Mouse (Mus musculus) heart, embryonic 14.5 days (tissue): ENCODE data around the gene Gnai2. TPM values are rescaled to one million over a fixed set of nuclear protein-coding genes. Genes with fewer than 3 reads are reported as not detected.

ENCODE experiments used
- polyA plus RNA-seq: library from polyadenylated mRNA; unstranded; fragments of >200 nt; fragmentation: Nextera tagmentation; extraction: Ambion mirVana; gene quantifications from 2 replicates; pipeline ENCODE4 v1.2.1, GENCODE M21; 2014

The Gnai2 gene
- polyA plus RNA-seq, 1 experiment from 2014 or later = 410 TPM

Other genes starting within 250 kb of the Gnai2 start
- 3.0 and 5.6 TPM in 2 replicates for gene Cacna2d2, start 235.8 kb downstream of the Gnai2 start, polyA plus RNA-seq
- 38.6 and 39.7 TPM in 2 replicates for gene Tmem115, start 101.4 kb downstream of the Gnai2 start, polyA plus RNA-seq
- 17.6 and 22.8 TPM in 2 replicates for gene Cyb561d2, start 93.2 kb downstream of the Gnai2 start, polyA plus RNA-seq
- gene Nprl2, start 93.1 kb downstream of the Gnai2 start, polyA plus RNA-seq = 28.4 and 31.6 TPM in 2 replicates
- 0.27 TPM in 1 of 2 replicates, not detected in the other for gene Zmynd10, start 88.1 kb downstream of the Gnai2 start, polyA plus RNA-seq
- gene Rassf1, start 83.8 kb downstream of the Gnai2 start, polyA plus RNA-seq = 42.5 and 47.7 TPM in 2 replicates
- 49.0 and 53.0 TPM in 2 replicates for gene Tusc2, start 72.1 kb downstream of the Gnai2 start, polyA plus RNA-seq
- gene Hyal2, start 67.4 kb downstream of the Gnai2 start, polyA plus RNA-seq = 94.1 and 103 TPM in 2 replicates
- 4.4 and 4.6 TPM in 2 replicates for gene Hyal1, start 58.4 kb downstream of the Gnai2 start, polyA plus RNA-seq
- 10.0 and 14.9 TPM in 2 replicates for gene Naa80, start 56.5 kb downstream of the Gnai2 start, polyA plus RNA-seq
- 0.46 and 0.53 TPM in 2 replicates for gene Hyal3, start 54.5 kb downstream of the Gnai2 start, polyA plus RNA-seq
- gene Ifrd2, start 47.7 kb downstream of the Gnai2 start, polyA plus RNA-seq = 44.6 and 45.7 TPM in 2 replicates
- 6.5 and 7.2 TPM in 2 replicates for gene Sema3b, start 26.1 kb downstream of the Gnai2 start, polyA plus RNA-seq
- 2.7 TPM in 2 replicates for gene Slc38a3, start 34.2 kb upstream of the Gnai2 start, polyA plus RNA-seq
- 0.63 and 1.7 TPM in 2 replicates for gene Gnat1, start 44.3 kb upstream of the Gnai2 start, polyA plus RNA-seq
- 4.6 and 6.2 TPM in 2 replicates for gene Sema3f, start 75.1 kb upstream of the Gnai2 start, polyA plus RNA-seq
- 116 and 118 TPM in 2 replicates for gene Rbm5, start 135.6 kb upstream of the Gnai2 start, polyA plus RNA-seq
- 41.5 and 42.8 TPM in 2 replicates for gene Rbm6, start 237.9 kb upstream of the Gnai2 start, polyA plus RNA-seq